Mouse (Mus musculus) spleen, adult 2 months (tissue): ENCODE measurements around the gene Herc3. TPM values are rescaled to one million over a fixed set of nuclear protein-coding genes. Genes with fewer than 3 reads are reported as not detected.
"Not testable (repeated sequence)": the region's sequence is repeated elsewhere in the genome, so short reads cannot be mapped to it uniquely, and the experiment has no call there.

Experiments used
- DNase-seq, 2 experiments: peaks; one replicate each; pipeline versions ENCODE4 v3.0.0 to v3.0.0-alpha.2; 2012 to 2021; ENCODE audit warnings: low spot score in 2 of 2, low read depth in 1 of 2
- H3K27ac ChIP-seq: fragments of 200-500 bp; 2 replicates; pipeline ENCODE4 v1.5.1; 2012; ENCODE audit warnings: low read length, inconsistent platforms; ENCODE audit not compliant: insufficient read depth
- H3K27me3 ChIP-seq: fragments of 200-500 bp; 2 replicates; pipeline ENCODE4 v1.6.1; 2012; ENCODE audit warnings: mild to moderate bottlenecking, moderate library complexity, low read length, inconsistent platforms; ENCODE audit not compliant: control insufficient read depth, insufficient read depth
- H3K36me3 ChIP-seq: fragments of 200-500 bp; 2 replicates; pipeline ENCODE4 v1.6.1; 2012; ENCODE audit warnings: mild to moderate bottlenecking, low read length, inconsistent platforms; ENCODE audit not compliant: control insufficient read depth, insufficient read depth
- H3K4me1 ChIP-seq: fragments of 200-500 bp; 2 replicates; pipeline ENCODE4 v1.6.1; 2011; ENCODE audit warnings: inconsistent platforms; ENCODE audit not compliant: control insufficient read depth, insufficient read depth, insufficient read length
- H3K4me3 ChIP-seq: fragments of 200-500 bp; 2 replicates; pipeline ENCODE4 v1.5.1; 2011; ENCODE audit warnings: mild to moderate bottlenecking, inconsistent platforms; ENCODE audit not compliant: insufficient read depth, insufficient read length; ENCODE audit errors: extremely low read depth
- CTCF ChIP-seq: fragments of 200-500 bp; IDR thresholded peaks from 2 replicates; pipeline ENCODE4 v1.5.1; 2011; ENCODE audit warnings: mild to moderate bottlenecking, inconsistent platforms; ENCODE audit not compliant: insufficient read depth, insufficient read length, insufficient replicate concordance; ENCODE audit errors: extremely low read depth
- POLR2A ChIP-seq: fragments of 200-500 bp; IDR thresholded peaks from 2 replicates; pipeline ENCODE4 v1.6.1; 2011; ENCODE audit warnings: low read depth, low read length, inconsistent platforms
- WGBS: fragments of 180-500 bp; shearing (Covaris S2); methylation state at CpG from one replicate; pipeline ENCODE4 v1.1.7; 2018; 5-methylcytosine and 5-hydroxymethylcytosine counted together
- polyA plus RNA-seq: library from polyadenylated mRNA; depleted of rRNA; stranded (reverse); fragments of >200 nt; gene quantifications from 2 replicates; pipeline ENCODE4 v1.2.3, GENCODE M21; 2012

Gene Herc3
- polyA plus RNA-seq, 1 experiment, result 21.3 TPM

DNA sequence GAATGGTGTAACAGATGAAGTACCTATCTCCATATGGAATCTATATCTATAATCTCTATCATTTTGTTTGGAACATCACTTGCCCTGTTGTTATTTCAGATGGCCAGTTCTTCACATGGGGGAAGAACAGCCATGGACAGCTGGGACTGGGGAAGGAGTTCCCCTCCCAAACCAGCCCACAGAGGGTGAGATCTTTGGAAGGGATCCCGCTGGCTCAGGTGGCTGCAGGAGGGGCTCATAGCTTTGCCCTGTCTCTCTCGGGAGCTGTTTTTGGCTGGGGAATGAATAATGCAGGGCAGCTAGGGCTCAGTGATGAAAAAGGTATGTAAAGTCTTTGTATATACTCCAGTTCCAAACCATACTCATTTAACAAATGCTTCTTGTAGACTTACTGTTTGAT lies 25.2 kb downstream of the Herc3 start:
- H3K36me3 ChIP-seq, result peaks cover 31% of the 10 kb centered on the region
- no peak for DNase-seq
- no peaks in the 10 kb centered on the region for H3K4me1 ChIP-seq
- H3K27me3 ChIP-seq, result no peaks in the 10 kb centered on the region
- H3K4me3 ChIP-seq, result no peak overlapping the region
- TF ChIP-seq POLR2A (no peak), CTCF (no peak)
- WGBS, result 98% methylated on average over 2 of the region's 2 CpGs
- H3K27ac ChIP-seq, result no peak overlapping the region

DNA sequence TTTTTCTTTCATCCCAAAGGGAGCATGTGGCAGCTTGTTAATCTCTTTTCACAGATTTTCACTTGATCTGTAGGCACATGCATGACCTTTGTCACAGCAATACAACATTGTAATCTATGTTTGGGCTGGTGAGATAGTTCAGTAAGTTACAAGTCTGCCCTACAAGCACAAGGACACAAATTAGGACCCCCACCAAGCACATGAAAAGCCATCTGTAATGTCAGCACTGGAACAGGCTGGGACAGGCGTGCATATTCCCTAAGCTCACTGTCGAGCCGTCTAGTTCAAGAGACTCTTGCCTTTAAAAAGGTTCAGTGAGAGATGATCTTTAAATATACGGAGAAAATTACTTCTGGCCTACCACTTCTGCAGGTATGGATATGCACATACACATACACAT lies 28.3 kb downstream of the Herc3 start:
- H3K4me1 ChIP-seq, result no peaks in the 10 kb centered on the region
- WGBS, result 95% methylated on average over 4 of the region's 4 CpGs
- no peak overlapping the region for H3K4me3 ChIP-seq
- peaks cover 38% of the 10 kb centered on the region for H3K36me3 ChIP-seq
- TF ChIP-seq POLR2A (no peak), CTCF (no peak)
- H3K27ac ChIP-seq, result no peak overlapping the region
- no peak for DNase-seq
- H3K27me3 ChIP-seq, result no peaks in the 10 kb centered on the region

DNA sequence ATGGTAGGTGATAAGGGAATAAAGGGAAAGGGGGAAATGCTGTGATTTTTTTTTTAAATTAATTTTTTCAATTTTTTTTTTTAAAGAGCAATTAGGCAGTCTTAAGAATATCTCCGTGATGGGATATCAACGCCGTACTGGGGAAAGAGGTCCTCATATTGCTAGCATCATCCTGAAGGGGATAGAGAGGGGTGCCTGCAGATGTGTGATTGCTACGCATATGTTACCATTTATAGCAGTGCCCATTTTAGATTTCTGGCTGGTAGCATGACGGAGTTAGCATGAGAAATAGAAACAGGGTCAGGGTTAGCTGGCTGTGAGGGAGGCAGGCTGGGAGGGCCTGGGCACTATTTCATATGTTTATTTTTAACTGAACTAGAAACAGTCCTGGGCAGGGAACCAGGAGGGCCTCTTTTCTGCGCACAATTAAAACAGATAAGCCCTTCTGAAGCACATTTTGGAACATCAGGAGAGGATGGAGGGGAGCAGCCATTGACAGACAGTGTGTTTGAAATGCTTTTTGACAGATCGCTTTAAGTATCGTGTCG lies 31.3 kb downstream of the Herc3 start:
- H3K27me3 ChIP-seq, result no peaks in the 10 kb centered on the region
- no peak overlapping the region for H3K4me3 ChIP-seq
- no peaks in the 10 kb centered on the region for H3K4me1 ChIP-seq
- peaks cover 24% of the 10 kb centered on the region for H3K36me3 ChIP-seq
- H3K27ac ChIP-seq, result no peak overlapping the region
- no peak for DNase-seq
- 95% methylated on average over 9 of the region's 9 CpGs for WGBS
- TF ChIP-seq CTCF (no peak), POLR2A (no peak)

DNA sequence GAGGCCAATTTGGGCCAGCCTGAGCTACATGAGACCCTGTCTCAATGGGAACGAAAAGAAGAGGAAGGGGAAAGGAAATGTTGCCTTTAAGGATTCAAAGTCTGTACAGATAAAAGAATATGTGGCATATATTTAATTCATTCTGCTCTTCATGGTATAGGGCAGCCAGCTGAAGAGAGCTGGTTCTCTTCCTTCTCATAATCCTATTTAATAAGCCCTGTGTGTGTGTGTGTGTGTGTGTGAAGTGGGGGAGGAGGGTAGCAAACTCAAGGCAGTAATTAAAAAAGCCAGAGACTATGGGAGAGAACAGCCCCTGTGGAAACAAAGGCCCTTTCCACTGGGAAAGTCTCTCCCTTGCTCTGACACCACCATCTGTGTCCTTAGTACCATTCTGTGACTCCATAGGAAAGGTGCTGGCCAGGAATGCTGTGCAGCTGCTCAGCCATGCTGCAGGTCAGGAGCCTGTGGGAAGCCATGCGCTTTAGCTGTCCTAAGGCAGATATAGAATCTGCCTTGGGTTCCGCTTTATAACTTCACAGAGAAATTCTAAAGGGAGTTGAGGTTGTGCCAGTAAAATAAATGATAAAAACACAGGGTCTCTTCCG lies 32.5 kb downstream of the Herc3 start:
- 89% methylated on average over 4 of the region's 4 CpGs for WGBS
- TF ChIP-seq POLR2A (no peak), CTCF (no peak)
- no peak overlapping the region for H3K27ac ChIP-seq
- no peak for DNase-seq
- H3K4me1 ChIP-seq, result no peaks in the 10 kb centered on the region
- H3K27me3 ChIP-seq, result no peaks in the 10 kb centered on the region
- no peak overlapping the region for H3K4me3 ChIP-seq
- peaks cover 25% of the 10 kb centered on the region for H3K36me3 ChIP-seq

- not testable (repeated sequence) for H3K4me1 ChIP-seq, DNase-seq, H3K27me3 ChIP-seq, H3K27ac ChIP-seq, H3K4me3 ChIP-seq
- 96% methylated on average over 6 of the region's 6 CpGs for WGBS
- H3K36me3 ChIP-seq, result peaks cover 19% of the 10 kb centered on the region
These were observed 36.6 kb downstream of the Herc3 start for GRCm38 (mm10) chr6:58867858-58868257.

- Histone ChIP-seq H3K4me3 (no peak overlapping the region), H3K27ac (no peak overlapping the region), H3K4me1 (no peaks in the 10 kb centered on the region), H3K27me3 (no peaks in the 10 kb centered on the region), H3K36me3 (peaks cover 21% of the 10 kb centered on the region)
- WGBS, result 81% methylated on average over 4 of the region's 4 CpGs
- TF ChIP-seq POLR2A (no peak), CTCF (no peak)
- no peak for DNase-seq
These were observed 48.3 kb downstream of the Herc3 start for GRCm38 (mm10) chr6:58879572-58879971.

- Histone ChIP-seq H3K4me3 (no peak overlapping the region), H3K27ac (no peak overlapping the region), H3K36me3 (peaks cover 18% of the 10 kb centered on the region), H3K4me1 (no peaks in the 10 kb centered on the region), H3K27me3 (no peaks in the 10 kb centered on the region)
- WGBS, result 96% methylated on average over 9 of the region's 9 CpGs
- no peak for DNase-seq
- TF ChIP-seq CTCF (no peak), POLR2A (no peak)
These were observed 48.7 kb downstream of the Herc3 start for GRCm38 (mm10) chr6:58879987-58880386.
